Mouse (Mus musculus) right cerebral cortex, postnatal 10 days (tissue): Measurements from ENCODE around the gene Sfn.
A peak's percentile ranks its signal among the peaks of the same experiment; 100 is the strongest.

ENCODE experiments used
- DNase-seq, 2 experiments: peaks; one replicate each; pipeline ENCODE4 v3.0.0; 2021; ENCODE audit warnings: low spot score in 2 of 2

Gene Sfn

DNA sequence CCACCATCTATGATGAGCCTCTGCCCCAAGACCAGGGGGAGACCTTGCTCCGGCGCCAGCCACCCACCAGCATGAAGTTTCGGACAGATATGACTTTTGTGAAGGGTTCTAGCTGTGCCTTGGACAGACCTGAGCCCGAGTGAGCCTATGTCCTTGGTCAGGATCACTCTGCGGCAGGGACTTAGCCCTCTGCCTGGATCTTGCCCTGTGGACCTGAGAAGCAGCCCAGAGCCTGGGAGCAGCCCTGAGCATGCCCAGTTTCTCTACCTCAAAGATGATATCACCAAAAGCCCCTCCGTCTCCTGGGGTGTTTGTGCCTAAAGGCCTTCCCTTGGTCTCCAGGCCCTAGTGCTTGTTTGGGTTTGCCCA lies 18.3 kb downstream of the Sfn start:
- DNase-seq = no peak

DNA sequence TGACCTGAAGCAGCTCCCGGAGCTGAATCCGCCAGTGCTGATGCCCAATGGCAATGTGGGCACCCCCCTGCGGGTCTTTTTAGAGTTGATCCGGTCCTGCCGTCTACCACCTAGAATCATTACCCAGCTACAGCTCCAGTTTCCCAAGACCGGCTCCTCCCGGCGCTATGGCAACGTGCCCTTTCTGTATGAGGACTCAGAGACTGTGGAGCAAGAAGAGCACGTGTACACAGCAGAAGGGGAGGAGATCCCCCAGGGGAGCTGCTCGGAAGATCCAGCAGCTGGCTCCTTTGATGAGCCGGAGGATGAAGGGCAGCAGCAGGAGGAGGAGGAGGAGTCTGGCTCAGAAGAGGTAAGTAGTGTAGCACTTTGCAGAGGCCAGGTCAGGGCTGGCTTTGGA lies 24.0 kb downstream of the Sfn start:
- DNase-seq = peak in 1 of 2 experiments; percentile 25

DNA sequence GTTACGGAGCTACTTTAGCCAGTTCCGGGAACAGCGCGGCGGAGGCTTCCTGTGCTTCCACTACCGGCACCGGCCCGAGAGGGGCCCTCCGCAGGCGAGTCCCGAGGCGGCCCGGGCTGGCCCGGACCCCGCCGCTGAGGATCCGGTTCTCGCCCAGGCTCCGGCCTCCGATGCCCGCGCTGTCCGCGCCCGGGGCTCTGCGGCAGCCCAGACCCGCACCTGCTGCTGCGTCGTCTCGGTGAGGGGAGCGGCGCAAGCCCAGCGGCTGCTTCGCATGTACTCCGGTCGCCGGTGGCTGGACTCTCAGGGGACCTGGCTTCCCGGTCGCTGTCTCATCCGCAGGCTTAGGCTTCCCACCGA lies 27.1 kb downstream of the Sfn start:
- no peak for DNase-seq

DNA sequence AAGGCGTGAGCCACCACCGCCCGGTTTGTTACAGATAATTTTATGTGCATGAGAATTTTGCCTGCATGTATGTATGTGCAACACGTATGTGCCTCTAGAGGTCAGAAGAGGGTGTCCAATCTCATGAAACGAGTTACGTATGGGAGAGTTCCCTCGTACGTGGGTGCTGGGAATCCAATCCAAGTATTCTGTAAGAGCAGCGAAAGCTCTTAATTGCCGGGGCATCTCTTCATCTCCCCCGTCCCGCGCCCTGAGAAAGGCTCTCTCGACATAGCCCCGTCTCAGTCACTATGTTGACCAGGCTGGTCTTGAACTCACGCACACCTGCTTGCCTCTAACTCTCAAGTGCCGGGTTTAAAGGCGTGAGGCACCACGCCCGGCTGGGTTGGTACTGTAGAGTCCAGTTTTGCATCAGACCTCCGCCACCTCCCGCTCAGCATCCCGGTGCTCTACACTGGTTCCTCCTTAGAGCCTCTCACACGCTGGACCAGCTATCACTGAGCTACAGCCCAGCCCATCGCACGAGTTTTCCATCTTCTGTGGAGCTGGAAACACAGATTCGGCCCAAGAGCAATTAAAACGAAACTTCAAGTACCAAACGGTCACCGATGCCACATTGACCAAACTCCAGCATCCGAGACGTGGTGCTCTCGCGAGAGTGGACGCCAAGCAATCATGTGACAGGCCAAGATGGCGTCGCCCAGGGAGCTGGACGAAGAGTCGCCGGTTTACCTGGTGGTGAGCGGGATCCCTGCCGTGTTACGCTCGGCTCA lies 27.7 kb downstream of the Sfn start, which contains the start of gene Gpatch3:
Gene Gpatch3, plus strand, starts transcription at position 676 of the 773 bp plus-strand sequence.
- peak; percentile 96 for DNase-seq

DNA sequence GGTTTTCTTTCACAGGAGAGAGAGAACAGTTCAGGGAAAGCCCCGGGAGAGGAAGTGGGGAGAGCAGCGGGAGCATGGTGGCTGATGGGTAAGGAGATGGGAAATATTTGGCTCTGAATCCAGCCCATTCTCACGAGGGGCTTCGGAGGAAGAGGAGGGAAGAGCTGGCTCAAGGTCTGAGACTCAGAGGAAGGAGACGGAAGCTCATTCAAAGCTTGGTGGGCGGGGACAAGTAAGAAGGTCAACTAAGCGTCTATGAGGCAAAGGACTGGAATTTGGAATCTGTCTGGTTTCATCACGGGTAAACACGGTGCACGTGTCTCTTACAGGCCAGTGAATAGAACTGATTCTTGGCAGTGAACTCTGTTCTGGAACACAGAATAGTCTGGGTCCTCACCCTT lies 31.9 kb downstream of the Sfn start:
- no peak for DNase-seq

DNA sequence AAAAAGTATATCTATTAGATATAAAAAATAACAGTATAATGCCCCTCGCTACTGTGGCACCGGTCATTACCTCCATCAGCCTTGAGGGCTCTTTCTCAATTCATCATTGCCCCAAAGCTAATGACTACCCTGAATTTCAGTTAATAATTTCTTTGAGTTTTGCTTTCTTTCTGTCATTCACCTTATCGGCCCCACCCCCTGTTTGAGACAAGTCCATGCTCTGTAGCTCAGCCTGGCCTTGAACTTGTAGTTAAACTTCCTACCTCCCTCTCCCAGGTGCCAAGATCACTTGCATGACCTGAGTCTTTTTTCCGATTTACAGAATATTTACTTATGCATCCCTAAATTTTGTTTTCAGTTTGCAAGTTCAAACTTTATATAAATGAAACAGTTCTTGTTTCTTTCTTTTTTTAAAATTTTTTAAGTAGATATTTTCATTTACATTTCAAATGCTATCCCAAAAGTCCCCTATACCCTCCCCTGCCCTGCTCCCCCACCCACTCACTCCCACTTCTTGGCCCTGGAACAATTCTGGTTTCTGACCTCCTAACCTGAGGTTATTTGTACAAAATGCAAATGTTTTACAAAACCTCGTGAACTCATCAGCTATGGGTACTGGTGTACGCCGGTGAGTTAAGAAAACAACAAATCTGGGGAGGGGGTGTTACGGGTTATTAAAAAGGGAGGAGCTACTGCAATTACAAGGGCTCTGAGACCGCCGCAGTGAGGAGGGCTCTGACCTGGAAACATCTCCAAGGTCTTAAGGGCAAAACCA lies 32.5 kb downstream of the Sfn start:
- no peak for DNase-seq

DNA sequence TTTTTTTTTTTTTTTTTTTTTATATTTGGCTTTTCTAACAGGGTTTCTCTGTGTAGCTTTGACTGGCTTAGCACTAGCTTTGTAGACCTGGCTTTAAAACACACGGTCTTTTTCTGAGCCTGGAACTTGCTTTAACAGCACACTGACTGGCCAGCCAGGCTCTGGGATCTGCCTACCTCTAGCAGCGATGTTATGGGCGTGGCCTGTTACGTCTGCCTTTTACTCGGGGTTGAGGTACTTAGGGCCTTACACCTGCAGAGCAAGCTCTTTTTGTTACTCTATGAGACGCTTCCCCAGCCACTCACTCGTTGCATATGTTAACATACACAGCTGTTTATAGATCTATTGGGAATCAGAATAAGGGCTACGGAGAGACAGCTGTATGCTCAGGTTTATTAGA lies 34.7 kb downstream of the Sfn start:
- no peak for DNase-seq

DNA sequence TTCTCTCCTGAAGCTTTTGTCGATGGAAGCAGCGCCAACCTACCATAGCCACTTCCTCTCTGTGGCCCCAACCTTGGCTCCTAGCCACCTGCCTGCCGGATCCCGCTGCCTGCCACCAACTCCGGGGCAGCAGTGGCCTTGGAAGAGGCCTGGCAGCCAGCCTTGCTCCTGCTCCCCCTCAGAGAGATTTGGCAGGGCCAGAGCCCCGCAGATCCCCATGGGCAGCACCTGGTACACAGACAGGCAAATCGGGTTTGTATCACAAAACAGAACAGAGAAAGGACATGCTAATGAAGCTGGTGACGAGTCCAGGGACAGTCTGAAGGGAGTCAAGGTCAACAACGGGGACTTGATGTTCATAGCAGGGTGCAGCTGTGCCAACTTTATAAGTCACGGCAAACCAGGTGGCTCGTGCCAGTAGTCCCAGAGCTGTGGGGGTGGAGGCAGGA lies 38.8 kb downstream of the Sfn start:
- peak in 1 of 2 experiments; percentile 50 for DNase-seq

DNA sequence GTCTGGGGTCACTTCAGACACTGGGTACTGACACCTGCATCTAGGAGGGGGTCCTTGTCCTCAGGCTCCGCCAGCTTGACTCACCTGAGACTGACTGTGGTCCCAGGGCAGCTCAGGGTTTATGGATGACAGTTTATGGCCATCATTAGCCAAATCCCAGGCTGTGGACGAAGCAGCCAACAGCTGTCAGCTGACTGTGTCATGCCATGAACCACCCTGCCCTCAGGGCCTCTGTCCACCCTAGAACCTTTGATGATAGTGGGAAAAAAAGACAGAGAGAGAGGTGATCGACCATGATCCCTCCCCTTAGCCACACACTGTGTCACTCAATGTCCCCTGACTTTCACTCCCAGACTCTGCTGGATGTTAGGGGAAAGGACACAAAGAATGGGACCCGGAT lies 40.3 kb downstream of the Sfn start:
- no peak for DNase-seq

DNA sequence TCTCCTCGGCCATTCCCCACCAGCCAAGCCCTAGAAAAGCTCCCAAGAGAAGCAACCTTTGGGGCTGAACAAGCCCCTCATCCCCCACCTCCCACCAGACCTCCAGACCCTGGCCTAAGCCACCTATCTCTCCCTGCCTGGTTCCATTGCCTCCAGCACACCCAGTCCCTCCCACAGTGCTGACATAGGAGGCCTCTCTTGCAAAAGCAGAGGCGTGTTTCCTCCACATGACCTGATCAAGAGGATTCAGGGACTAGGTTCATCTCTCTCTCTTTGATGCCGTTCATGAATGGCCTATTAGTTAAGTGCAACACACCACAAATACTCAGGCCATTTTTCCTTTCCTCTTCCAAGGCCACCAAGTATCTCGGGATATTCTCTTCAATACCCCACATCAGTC lies 42.1 kb downstream of the Sfn start:
- no peak for DNase-seq

DNA sequence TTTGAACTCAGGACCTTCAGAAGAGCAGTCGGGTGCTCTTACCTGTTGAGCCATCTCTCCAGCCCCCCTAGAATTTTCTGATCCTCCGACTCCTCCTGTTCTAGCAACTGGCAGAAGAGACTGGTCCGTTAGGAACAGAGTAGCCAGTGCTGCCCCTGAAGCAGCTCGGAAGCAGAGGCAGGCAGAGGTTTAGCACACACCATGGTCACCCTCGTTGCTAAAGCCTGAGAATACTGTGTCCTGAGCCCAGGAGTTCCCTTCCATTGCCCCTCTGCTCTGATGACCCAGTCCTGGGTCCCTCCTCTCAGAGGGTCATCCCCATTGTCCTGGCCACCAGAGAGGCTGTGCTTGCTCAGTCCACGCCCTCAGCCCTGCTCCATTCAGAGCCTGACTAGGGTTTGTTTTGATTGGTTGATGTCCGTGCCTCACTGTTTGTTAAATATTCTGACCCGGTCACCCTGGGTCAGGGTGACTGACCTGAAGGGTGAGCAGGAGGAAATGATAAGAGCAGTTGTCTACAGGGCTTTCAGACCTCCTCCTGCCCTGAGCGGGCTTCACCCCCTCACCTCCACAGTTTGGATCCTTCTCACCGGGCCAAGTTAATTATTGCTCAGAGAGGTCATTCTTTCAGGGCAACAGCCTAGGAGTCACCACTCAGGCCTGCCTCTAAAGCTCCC lies 44.8 kb downstream of the Sfn start:
- no peak for DNase-seq

DNA sequence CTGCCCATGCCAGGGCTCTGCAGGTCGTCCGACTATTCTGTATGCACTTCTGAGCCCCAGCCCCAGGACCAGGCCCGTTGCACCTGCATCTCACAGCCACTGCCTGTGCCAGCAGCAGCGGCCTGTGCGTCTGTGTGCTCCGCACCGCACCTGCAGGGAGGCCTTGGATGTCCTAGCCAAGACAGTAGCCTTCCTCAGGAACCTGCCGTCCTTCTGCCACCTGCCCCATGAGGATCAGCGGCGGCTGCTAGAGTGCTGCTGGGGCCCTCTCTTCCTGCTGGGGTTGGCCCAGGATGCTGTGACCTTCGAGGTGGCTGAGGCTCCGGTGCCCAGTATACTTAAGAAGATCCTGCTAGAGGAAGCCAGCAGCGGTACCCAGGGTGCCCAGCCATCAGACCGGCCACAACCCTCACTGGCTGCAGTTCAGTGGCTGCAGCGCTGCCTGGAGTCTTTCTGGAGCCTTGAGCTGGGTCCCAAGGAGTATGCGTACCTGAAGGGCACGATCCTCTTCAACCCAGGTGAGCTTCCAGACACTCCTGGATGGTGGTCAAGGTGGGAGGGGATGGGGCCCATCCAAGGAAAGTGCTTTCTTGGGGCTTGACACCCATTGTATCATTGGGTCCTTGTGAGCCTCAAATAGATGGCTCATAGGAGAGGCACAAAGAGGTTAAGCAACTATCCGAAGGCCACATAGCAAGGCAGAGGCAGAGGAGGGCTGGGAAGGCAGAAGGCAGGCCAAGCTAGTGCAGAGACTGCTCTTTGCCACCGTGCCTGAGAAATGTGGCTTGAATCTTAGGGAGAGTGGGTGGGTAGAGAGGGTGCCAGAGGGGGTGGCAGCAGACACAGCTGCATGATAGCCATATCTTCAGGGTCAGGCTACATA lies 48.3 kb downstream of the Sfn start:
- no peak for DNase-seq

DNA sequence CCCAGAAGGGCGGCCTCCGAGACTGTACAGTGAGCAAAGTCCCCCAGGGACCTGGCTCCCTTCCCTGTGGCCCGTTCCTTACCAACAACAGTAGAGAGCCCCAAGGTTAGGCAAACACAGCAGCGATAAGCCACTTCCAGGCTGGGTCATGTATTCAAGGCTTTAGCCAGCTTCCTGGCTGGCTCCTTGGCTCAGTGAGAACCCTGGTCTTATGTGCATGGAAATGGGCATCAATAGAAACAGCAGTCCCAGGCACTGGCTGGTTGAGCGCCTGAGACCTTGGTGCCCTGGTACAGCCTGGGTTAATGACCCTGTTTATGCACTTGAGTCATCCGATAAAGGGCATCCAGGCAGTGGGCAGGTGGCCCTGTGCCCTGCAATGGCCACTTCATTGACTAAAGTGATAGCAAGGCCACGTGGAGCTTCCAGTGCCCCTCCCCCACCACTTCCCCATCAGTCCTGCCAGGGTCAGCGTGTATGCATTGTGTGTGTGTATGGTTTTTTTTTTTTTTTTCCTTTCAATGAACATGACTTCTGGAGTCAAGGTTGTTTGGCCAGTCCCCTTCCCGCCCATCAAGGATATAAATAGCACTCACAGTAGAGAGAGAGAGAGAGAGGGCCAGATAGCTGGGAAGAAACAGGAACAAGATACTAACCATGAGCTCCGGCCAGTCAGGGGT lies 49.1 kb downstream of the Sfn start, which contains the start of gene Nr0b2:
Gene Nr0b2, plus strand, starts transcription at position 609 of the 680 bp plus-strand sequence.
- DNase-seq = no peak

DNA sequence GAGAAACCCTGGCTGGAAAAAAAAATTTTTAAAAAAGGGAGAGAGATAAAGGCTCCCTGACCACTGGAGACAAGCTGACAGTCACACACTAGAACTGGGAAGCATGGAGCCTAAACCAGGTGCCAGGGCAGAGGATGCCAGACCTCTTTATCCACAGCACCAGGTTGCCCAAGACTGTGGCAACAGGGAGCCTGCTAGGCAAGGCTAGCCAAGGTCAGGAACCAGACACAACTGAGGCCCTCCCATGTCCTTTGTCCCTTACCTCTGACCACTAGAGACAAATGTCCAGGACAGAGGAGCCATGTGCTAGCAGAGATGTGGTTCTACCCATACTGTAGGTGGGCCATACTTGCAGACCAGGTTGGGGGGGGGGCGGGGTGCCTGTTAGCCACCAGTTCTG lies 49.9 kb downstream of the Sfn start:
- DNase-seq = no peak
